In genomic region chr7:107400061-107400799, GRCm38 (mm10) we compare ENCODE assay signal across 12 mouse cellular contexts. TPM values are rescaled to one million over a fixed set of nuclear protein-coding genes. Genes with fewer than 3 reads are reported as not detected.
A peak's percentile ranks its signal among the peaks of the same experiment; 100 is the strongest.
DNase-seq lines count a peak whose midpoint lies in the region; ATAC-seq lines count a peak whose summit lies in the region.
"Had no signal": no experiment of that assay in that cellular context is flagged by ENCODE, and none has a peak within 500 bp of the region (broad histone marks: within the 10 kb centered on the region; RNA-seq: fewer than 3 reads in every experiment).

No protein-coding gene starts in this region.

- no peak overlapping the region for H3K27ac ChIP-seq in intestine, embryonic 16.5 days (ENCODE audit: low read length)
- H3K27ac ChIP-seq: limb, embryonic 13.5 days had no signal

- no peak overlapping the region for H3K9ac ChIP-seq in intestine, embryonic 16.5 days (ENCODE audit: low read depth, low read length)
- H3K9ac ChIP-seq: limb, embryonic 13.5 days had no signal

- no peaks in the 10 kb centered on the region for H3K9me3 ChIP-seq in intestine, embryonic 16.5 days (ENCODE audit: control insufficient read depth, low read length)
- H3K9me3 ChIP-seq: limb, embryonic 13.5 days had no signal

- H3K4me2 ChIP-seq in intestine, embryonic 16.5 days (ENCODE audit: low read depth, low read length) = no peak overlapping the region
- H3K4me2 ChIP-seq: heart, embryonic 11.5 days; limb, embryonic 13.5 days had no signal

- H3K4me3 ChIP-seq in intestine, embryonic 16.5 days (ENCODE audit: low read length) = no peak overlapping the region
- H3K4me3 ChIP-seq: limb, embryonic 13.5 days had no signal

- no peaks in the 10 kb centered on the region for H3K27me3 ChIP-seq in intestine, embryonic 16.5 days (replicated peaks; ENCODE audit: control insufficient read depth, insufficient read depth, low read length)
- H3K27me3 ChIP-seq: limb, embryonic 13.5 days had no signal

- peak; percentile 17 for DNase-seq in retina, postnatal 1 day
- DNase-seq in retina, embryonic 14.5 days (ENCODE audit: low spot score) = no peak
- DNase-seq in frontal cortex, postnatal 10 days (ENCODE audit: low spot score in 2 of 2) = peak; percentile 13 to 27
- DNase-seq in left cerebral cortex, adult 8-10 months (ENCODE audit: low spot score in 2 of 2) = peak; percentile 3 to 22
- no peak for DNase-seq in gastrocnemius, postnatal 4 days (ENCODE audit: low spot score in 2 of 2)
- no peak for DNase-seq in urinary bladder, postnatal 4 days (ENCODE audit: low spot score in 2 of 2)
- no peak for DNase-seq in heart, postnatal 4 days
- DNase-seq: thymus, adult 18-20 months had no signal

- H3K4me1 ChIP-seq in intestine, embryonic 16.5 days (ENCODE audit: control insufficient read depth, insufficient read depth, low read length) = no peaks in the 10 kb centered on the region
- H3K4me1 ChIP-seq: limb, embryonic 13.5 days had no signal

- 87% methylated on average over 15 of the region's 15 CpGs for WGBS in intestine, embryonic 16.5 days

- H3K36me3 ChIP-seq in intestine, embryonic 16.5 days (ENCODE audit: control insufficient read depth, insufficient read depth, low read length) = no peaks in the 10 kb centered on the region
- H3K36me3 ChIP-seq: limb, embryonic 13.5 days had no signal

- ATAC-seq in intestine, embryonic 16.5 days = no peak
- ATAC-seq: inflammation-experienced regulatory T-cells, adult 6 months had no signal

RNA-seq across cellular contexts. Expression of gene Syt9, which starts 29.7 kb away (rescaled TPM):
- total RNA-seq in left cerebral cortex, adult 8-10 months (2022) = 10 to 100 TPM; 10.8 to 12.7 (median 10.9) TPM
- 1 to 10 TPM; 3.2 to 3.3 TPM for total RNA-seq in gastrocnemius, postnatal 4 days (2021)
- 2.4 and 2.6 TPM in 2 replicates for polyA plus RNA-seq in intestine, embryonic 16.5 days (2015; fragmentation: Nextera tagmentation; extraction: Ambion mirVana)
- under 1 TPM; 0.33 to 0.38 TPM for total RNA-seq in heart, postnatal 4 days (2021)
- polyA plus RNA-seq: inflammation-experienced regulatory T-cells, adult 6 months had no signal

Comparison
In these comparisons a context has a peak if more than half of its experiments do, and no peak if none do; other contexts are left out.
1. DNase-seq: peak in retina, postnatal 1 day (single experiment), frontal cortex, postnatal 10 days (2 of 2) and left cerebral cortex, adult 8-10 months (2 of 2); none in retina, embryonic 14.5 days (single experiment), gastrocnemius, postnatal 4 days (0 of 2), urinary bladder, postnatal 4 days (0 of 2) and heart, postnatal 4 days (single experiment).